Mouse (Mus musculus) bone marrow, adult 2 months (tissue): ENCODE data around the gene Tead1. TPM values are rescaled to one million over a fixed set of nuclear protein-coding genes. Genes with fewer than 3 reads are reported as not detected.

Source experiments
- H3K27ac ChIP-seq: fragments of 200-500 bp; 2 replicates; pipeline ENCODE4 v1.5.1; 2012; ENCODE audit warnings: low read depth, mild to moderate bottlenecking, control low read depth, inconsistent platforms, low read length; ENCODE audit not compliant: control insufficient read depth, poor library complexity, insufficient read depth
- H3K4me1 ChIP-seq: fragments of 200-500 bp; 2 replicates; pipeline ENCODE4 v1.6.1; 2011; ENCODE audit warnings: low read length; ENCODE audit not compliant: control insufficient read depth, insufficient read depth
- H3K4me3 ChIP-seq: fragments of 200-500 bp; replicated peaks from 2 replicates; pipeline ENCODE3; 2011; ENCODE audit warnings: mild to moderate bottlenecking, low read depth, low read length, control low read depth; ENCODE audit not compliant: control insufficient read depth
- CTCF ChIP-seq: fragments of 200-500 bp; IDR thresholded peaks from 2 replicates; pipeline ENCODE4 v1.5.1; 2011; ENCODE audit warnings: low read length, control low read depth; ENCODE audit not compliant: control insufficient read depth, insufficient read depth
- POLR2A ChIP-seq: fragments of 200-500 bp; IDR thresholded peaks from 2 replicates; pipeline ENCODE4 v1.6.1; 2011; ENCODE audit warnings: low read depth, mild to moderate bottlenecking, control low read depth, low read length, borderline replicate concordance; ENCODE audit not compliant: control insufficient read depth
- WGBS: fragments of 180-500 bp; shearing (Covaris S2); methylation state at CpG from one replicate; pipeline ENCODE4 v1.1.7; 2018; 5-methylcytosine and 5-hydroxymethylcytosine counted together
- polyA plus RNA-seq: library from polyadenylated mRNA; stranded (reverse); fragments of >200 nt; gene quantifications from 2 replicates; pipeline ENCODE4 v1.2.4, GENCODE M21; 2011; ENCODE audit warnings: low replicate concordance; ENCODE audit not compliant: missing spikeins, insufficient read depth, insufficient read length

The Tead1 gene
- polyA plus RNA-seq, 1 experiment, result 3.0 TPM

DNA sequence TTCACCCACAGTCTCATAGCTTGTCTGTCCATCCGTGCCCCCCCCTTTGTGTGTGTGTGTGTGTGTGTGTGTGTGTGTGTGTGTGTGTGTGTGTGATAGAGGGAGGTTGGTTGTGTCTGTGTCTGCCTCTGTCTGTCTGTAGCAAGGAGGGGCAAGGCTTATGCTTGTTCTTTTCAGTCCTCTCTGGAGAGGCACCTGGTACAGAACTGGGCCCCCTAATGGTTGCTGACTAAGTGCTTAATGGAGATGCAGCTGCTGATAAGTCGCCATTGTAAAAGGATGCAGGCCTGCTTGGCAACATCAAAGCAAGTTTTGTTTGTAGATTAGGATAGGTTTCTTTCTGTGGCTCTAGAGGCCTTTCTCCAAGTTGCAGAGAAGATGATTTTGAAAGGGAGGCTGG, 115.4 kb downstream of the Tead1 start:
- H3K4me1 ChIP-seq, result no peaks in the 10 kb centered on the region
- H3K4me3 ChIP-seq, result no peak overlapping the region
- no peak overlapping the region for H3K27ac ChIP-seq
- TF ChIP-seq CTCF (no peak), POLR2A (no peak)
- WGBS, result 15% methylated on average over 2 of the region's 2 CpGs

GRCm38 (mm10) chr7:112797526-112798321, 118.6 kb downstream of the Tead1 start:
- Histone ChIP-seq H3K4me1 (no peaks in the 10 kb centered on the region), H3K27ac (no peak overlapping the region), H3K4me3 (no peak overlapping the region)
- 77% methylated on average over 8 of the region's 8 CpGs for WGBS
- TF ChIP-seq POLR2A (no peak), CTCF (no peak)

DNA sequence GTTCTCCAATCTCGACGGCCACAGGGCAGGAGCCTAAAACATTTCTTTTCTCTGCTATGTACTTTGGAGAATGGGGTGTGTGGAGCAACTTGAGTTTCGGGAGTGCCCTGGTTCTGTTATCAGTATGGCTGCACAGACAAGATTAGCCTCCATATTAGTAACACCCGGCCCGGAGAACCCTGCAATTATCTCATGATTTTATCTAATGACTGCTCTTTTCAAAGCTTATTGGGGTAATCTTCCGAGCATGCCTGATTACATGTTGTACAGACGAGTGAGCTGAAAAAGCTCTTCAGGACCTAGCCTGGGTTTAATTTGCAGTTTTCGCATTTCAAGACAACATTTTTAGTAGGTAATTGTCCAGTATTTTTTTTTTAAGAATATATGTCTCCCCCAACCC, 122.6 kb downstream of the Tead1 start:
- H3K4me1 ChIP-seq, result no peaks in the 10 kb centered on the region
- no peak overlapping the region for H3K27ac ChIP-seq
- no peak for TF ChIP-seq POLR2A
- no peak for TF ChIP-seq CTCF
- no peak overlapping the region for H3K4me3 ChIP-seq
- WGBS, result 67% methylated on average over 8 of the region's 8 CpGs

DNA sequence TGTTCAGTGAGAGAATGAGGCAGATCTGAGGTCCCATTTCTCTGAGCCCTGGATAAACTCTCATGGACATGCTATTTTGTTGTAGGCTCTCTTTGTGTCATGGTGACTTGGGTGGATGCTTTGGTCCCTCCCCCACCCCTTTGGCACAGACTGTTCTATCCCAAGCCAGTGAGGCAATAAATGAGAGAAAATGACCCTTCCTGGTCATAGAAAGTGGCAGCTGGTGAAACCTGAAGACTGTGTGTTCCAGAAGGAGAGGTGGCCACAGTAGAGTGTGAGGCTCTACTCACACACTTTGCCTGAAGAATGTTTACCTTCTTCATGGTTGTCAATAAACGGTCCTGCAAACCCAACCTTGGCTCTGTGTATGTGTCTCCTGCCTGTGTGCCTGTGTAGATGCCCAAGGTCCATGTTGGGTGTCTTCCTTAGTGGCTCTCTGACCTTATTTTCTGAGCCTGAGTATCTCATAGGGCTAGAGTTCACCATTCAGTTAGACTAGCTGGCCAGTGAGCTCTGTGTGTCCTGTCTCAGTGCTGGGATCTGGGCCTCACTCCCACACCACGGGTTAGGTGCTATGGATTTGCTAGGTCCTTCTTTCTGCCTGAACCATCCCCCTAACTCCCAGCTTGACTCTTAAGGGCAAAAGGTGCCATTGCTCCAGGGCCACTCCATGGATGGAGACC, 127.7 kb downstream of the Tead1 start:
- Histone ChIP-seq H3K27ac (no peak overlapping the region), H3K4me1 (no peaks in the 10 kb centered on the region), H3K4me3 (no peak overlapping the region)
- 61% methylated on average over 2 of the region's 2 CpGs for WGBS
- TF ChIP-seq POLR2A (no peak), CTCF (no peak)

- 30% methylated on average over 6 of the region's 6 CpGs for WGBS
- Histone ChIP-seq H3K4me3 (no peak overlapping the region), H3K4me1 (no peaks in the 10 kb centered on the region), H3K27ac (no peak overlapping the region)
- TF ChIP-seq CTCF (no peak), POLR2A (no peak)
Measured at GRCm38 (mm10) chr7:112807401-112807751, 128.3 kb downstream of the Tead1 start.

DNA sequence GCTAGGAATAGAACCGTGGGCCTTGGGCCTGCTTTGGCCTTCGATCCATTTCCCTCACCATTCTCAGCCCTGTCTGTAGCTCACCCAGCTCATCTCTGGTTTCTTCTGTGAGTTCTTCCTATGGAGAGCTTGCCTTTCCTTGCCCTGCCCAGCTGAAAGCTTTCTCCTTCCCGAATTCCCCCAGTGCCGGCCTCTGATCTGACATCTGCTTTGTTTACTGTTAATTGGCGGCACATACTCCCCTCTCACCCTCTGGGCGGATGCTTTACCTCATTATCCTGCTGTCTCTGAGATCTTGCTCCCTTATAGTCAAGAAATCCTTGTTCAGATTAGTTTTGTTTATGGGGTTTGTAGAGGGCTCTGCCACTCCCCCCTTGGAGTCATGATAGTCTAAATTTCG, 131.6 kb downstream of the Tead1 start:
- no peak overlapping the region for H3K4me3 ChIP-seq
- H3K4me1 ChIP-seq, result no peaks in the 10 kb centered on the region
- TF ChIP-seq POLR2A (no peak), CTCF (no peak)
- 77% methylated on average over 7 of the region's 7 CpGs for WGBS
- no peak overlapping the region for H3K27ac ChIP-seq

- TF ChIP-seq CTCF (no peak), POLR2A (no peak)
- H3K4me1 ChIP-seq, result no peaks in the 10 kb centered on the region
- H3K4me3 ChIP-seq, result no peak overlapping the region
- H3K27ac ChIP-seq, result no peak overlapping the region
- 83% methylated on average over 10 of the region's 10 CpGs for WGBS
Measured at GRCm38 (mm10) chr7:112812037-112812775, 133.1 kb downstream of the Tead1 start.

DNA sequence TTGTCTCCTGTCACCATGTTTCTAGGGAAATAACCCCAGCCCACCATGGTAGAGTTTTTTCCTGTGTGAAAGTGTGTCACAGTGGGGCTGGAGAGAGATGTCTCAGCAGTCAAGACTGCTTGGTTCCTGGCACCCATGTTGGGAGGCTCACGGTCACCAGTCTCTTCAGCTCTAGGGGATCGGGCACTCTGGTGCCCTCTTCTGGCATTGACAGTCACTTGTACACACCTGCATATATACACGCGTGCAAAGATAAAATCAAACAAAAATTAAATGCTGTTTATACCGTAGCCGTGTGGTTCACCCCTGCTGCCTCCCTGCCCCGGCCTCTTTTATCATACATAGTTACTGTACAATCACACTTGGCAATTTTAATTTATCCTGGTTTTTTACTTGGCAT, 134.0 kb downstream of the Tead1 start:
- Histone ChIP-seq H3K27ac (no peak overlapping the region), H3K4me3 (no peak overlapping the region), H3K4me1 (no peaks in the 10 kb centered on the region)
- WGBS, result 86% methylated on average over 7 of the region's 7 CpGs
- TF ChIP-seq CTCF (no peak), POLR2A (no peak)
